Mouse (Mus musculus) myocyte (in vitro differentiated cells): ENCODE measurements around the gene Gm20388.

Source experiments
- CEBPB ChIP-seq: IDR thresholded peaks from 2 replicates; pipeline ENCODE4 v1.6.1; 2011; ENCODE audit warnings: mild to moderate bottlenecking, moderate library complexity; ENCODE audit not compliant: poor library complexity, insufficient read depth, severe bottlenecking
- E2F4 ChIP-seq: IDR thresholded peaks from one replicate; pipeline ENCODE4 v1.6.1; 2011; ENCODE audit warnings: mild to moderate bottlenecking, control low read depth, moderate library complexity; ENCODE audit not compliant: insufficient read depth
- MAX ChIP-seq: IDR thresholded peaks from one replicate; pipeline ENCODE4 v1.6.1; 2011; ENCODE audit warnings: low read depth, mild to moderate bottlenecking, control low read depth
- MYOD1 ChIP-seq, 3 experiments: IDR thresholded peaks; one replicate each; pipeline ENCODE4 v1.6.1; 2011; ENCODE audit warnings: control low read depth in 2 of 3, low read depth in 2 of 3, mild to moderate bottlenecking in 2 of 3, moderate library complexity in 1 of 3; ENCODE audit not compliant: insufficient read length in 2 of 3, control insufficient read depth in 1 of 3
- MYOG ChIP-seq, 3 experiments: IDR thresholded peaks; one replicate each; pipeline ENCODE4 v1.6.1; 2011; ENCODE audit warnings: control low read depth in 2 of 3, low read depth in 2 of 3, mild to moderate bottlenecking in 2 of 3; ENCODE audit not compliant: insufficient read length in 2 of 3, control insufficient read depth in 1 of 3, insufficient read depth in 1 of 3
- POLR2A ChIP-seq: IDR thresholded peaks from one replicate; pipeline ENCODE4 v1.6.1; 2011; ENCODE audit warnings: low read depth, mild to moderate bottlenecking, control low read depth, moderate library complexity; ENCODE audit not compliant: insufficient read length
- POLR2AphosphoS2 ChIP-seq: IDR thresholded peaks from one replicate; pipeline ENCODE4 v1.6.1; 2011; ENCODE audit warnings: low read depth, control low read depth; ENCODE audit not compliant: insufficient read length
- REST ChIP-seq: IDR thresholded peaks from one replicate; pipeline ENCODE4 v1.6.1; 2011; ENCODE audit warnings: mild to moderate bottlenecking, control low read depth, moderate library complexity; ENCODE audit not compliant: insufficient read depth, insufficient read length
- TCF12 ChIP-seq: IDR thresholded peaks from one replicate; pipeline ENCODE4 v1.6.1; 2011; ENCODE audit warnings: mild to moderate bottlenecking, control low read depth; ENCODE audit not compliant: poor library complexity, insufficient read depth, severe bottlenecking
- USF1 ChIP-seq: IDR thresholded peaks from one replicate; pipeline ENCODE4 v1.6.1; 2011; ENCODE audit warnings: low read depth, mild to moderate bottlenecking, control low read depth, moderate library complexity

DNA sequence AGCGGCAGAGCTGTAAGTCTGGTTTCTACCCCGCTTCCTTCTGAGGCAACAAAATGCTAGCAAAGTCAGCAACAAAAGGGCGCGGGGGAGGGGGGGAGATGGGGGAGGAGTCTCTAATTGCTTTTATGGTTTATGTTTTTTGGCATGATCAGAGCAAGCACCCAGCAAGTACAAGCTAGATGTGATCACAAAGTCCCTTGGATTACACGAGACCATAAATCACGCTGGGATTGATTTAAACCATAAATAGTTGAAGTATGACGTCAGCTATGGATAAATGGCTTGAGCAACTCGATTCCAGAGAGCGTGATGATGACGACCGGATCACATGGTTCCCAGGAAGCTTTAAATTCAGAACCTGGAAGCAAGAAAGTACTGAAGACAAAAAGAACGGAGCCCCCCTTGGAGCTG is 3720.2 kb downstream of the Gm20388 start:
- TF ChIP-seq POLR2A (no peak), MAX (no peak), MYOD1 (IDR thresholded peaks at IDR 0.05; ENCODE audit: control insufficient read depth in 1 of 3, insufficient read length in 2 of 3, low read depth in 2 of 3) (no peak), REST (no peak), POLR2AphosphoS2 (no peak), USF1 (peak; percentile 37), CEBPB (0 out of 2 replicates have a peak, but pooled peaks have one; percentile 6), MYOG (IDR thresholded peaks at IDR 0.05; ENCODE audit: control insufficient read depth in 1 of 3, insufficient read depth in 1 of 3, insufficient read length in 2 of 3, low read depth in 2 of 3) (no peak), E2F4 (no peak), TCF12 (no peak)
